Mouse (Mus musculus): ENCODE measurements at regions not wholly inside any gene's neighbourhood (a gene's known extent, or its start where the extent isn't known, plus 50 kb on each side); places are given as distances from the start of the nearest gene placed in this dataset.

Small RNAs in the stretch of these regions (microRNA-seq; reads per million reads assigned to microRNA genes)
- 0 reads per million in 2 experiments for gene Gm22802

Measured in gastrocnemius, postnatal 10 days (tissue).